Mouse (Mus musculus) forebrain, embryonic 15.5 days (tissue): Measurements from ENCODE around the gene Plxna4. TPM values are rescaled to one million over a fixed set of nuclear protein-coding genes. Genes with fewer than 3 reads are reported as not detected.

Experiments used
- ATAC-seq: fragments of 200-750 bp; cut with Nextera tagmentation; replicated peaks from 2 replicates; pipeline ENCODE4 v1.8.0; 2017; ENCODE audit warnings: mild to moderate bottlenecking, moderate TSS enrichment, moderate library complexity
- H3K27ac ChIP-seq: fragments of 300-500 bp; sonication (generic); replicated peaks from 2 replicates; pipeline ENCODE4 v1.5.1; 2015; ENCODE audit warnings: mild to moderate bottlenecking, inconsistent platforms
- H3K27me3 ChIP-seq: fragments of 300-500 bp; sonication (generic); 2 replicates; pipeline ENCODE4 v1.6.1; 2015; ENCODE audit warnings: inconsistent platforms
- H3K36me3 ChIP-seq: fragments of 300-500 bp; sonication (generic); 2 replicates; pipeline ENCODE4 v1.6.1; 2015; ENCODE audit warnings: mild to moderate bottlenecking, inconsistent platforms
- H3K4me1 ChIP-seq: fragments of 300-500 bp; sonication (generic); 2 replicates; pipeline ENCODE4 v1.6.1; 2015; ENCODE audit warnings: inconsistent platforms
- H3K4me2 ChIP-seq: fragments of 300-500 bp; sonication (generic); replicated peaks from 2 replicates; pipeline ENCODE4 v1.6.1; 2015; ENCODE audit warnings: mild to moderate bottlenecking, inconsistent platforms
- H3K4me3 ChIP-seq: fragments of 300-500 bp; sonication (generic); 2 replicates; pipeline ENCODE4 v1.5.1; 2015; ENCODE audit warnings: mild to moderate bottlenecking, inconsistent platforms
- H3K9ac ChIP-seq: fragments of 300-500 bp; sonication (generic); replicated peaks from 2 replicates; pipeline ENCODE4 v1.6.1; 2015; ENCODE audit warnings: mild to moderate bottlenecking, inconsistent platforms
- H3K9me3 ChIP-seq: fragments of 300-500 bp; sonication (generic); 2 replicates; pipeline ENCODE4 v1.6.1; 2016; ENCODE audit warnings: inconsistent platforms
- WGBS: fragments of 180-500 bp; shearing (Covaris S2); methylation state at CpG from one replicate; pipeline ENCODE4 v1.1.7; 2015; ENCODE audit warnings: mixed read lengths; 5-methylcytosine and 5-hydroxymethylcytosine counted together
- polyA plus RNA-seq: library from polyadenylated mRNA; unstranded; fragments of >200 nt; fragmentation: Nextera tagmentation; extraction: Ambion mirVana; gene quantifications from 2 replicates; pipeline ENCODE4 v1.2.1, GENCODE M21; 2015

Gene Plxna4
- polyA plus RNA-seq, 1 experiment from 2014 or later: 28.7 TPM

- peaks cover 51% of the 10 kb centered on the region for H3K4me1 ChIP-seq
- H3K4me3 ChIP-seq: no peak overlapping the region
- 28% methylated on average over 5 of the region's 5 CpGs for WGBS
- H3K36me3 ChIP-seq: no peaks in the 10 kb centered on the region
- no peaks in the 10 kb centered on the region for H3K9me3 ChIP-seq
- H3K4me2 ChIP-seq: no peak overlapping the region
- no peak overlapping the region for H3K9ac ChIP-seq
- ATAC-seq: peak; percentile 52; the same call in 1 of the 2 replicates
- H3K27ac ChIP-seq: no peak overlapping the region
- no peaks in the 10 kb centered on the region for H3K27me3 ChIP-seq
These were observed 260.8 kb downstream of the Plxna4 start for GRCm38 (mm10) chr6:32327173-32327572.

GRCm38 (mm10) chr6:32326406-32326805, 261.6 kb downstream of the Plxna4 start:
- H3K27me3 ChIP-seq: no peaks in the 10 kb centered on the region
- H3K27ac ChIP-seq: no peak overlapping the region
- no peak overlapping the region for H3K4me2 ChIP-seq
- H3K4me1 ChIP-seq: peaks cover 48% of the 10 kb centered on the region
- 89% methylated on average over 5 of the region's 5 CpGs for WGBS
- no peak for ATAC-seq
- no peaks in the 10 kb centered on the region for H3K9me3 ChIP-seq
- H3K4me3 ChIP-seq: no peak overlapping the region
- H3K9ac ChIP-seq: no peak overlapping the region
- no peaks in the 10 kb centered on the region for H3K36me3 ChIP-seq

- Histone ChIP-seq H3K27me3 (no peaks in the 10 kb centered on the region), H3K27ac (no peak overlapping the region), H3K9ac (no peak overlapping the region), H3K36me3 (no peaks in the 10 kb centered on the region), H3K9me3 (no peaks in the 10 kb centered on the region), H3K4me3 (no peak overlapping the region), H3K4me1 (peaks cover 44% of the 10 kb centered on the region), H3K4me2 (no peak overlapping the region)
- 85% methylated on average over 7 of the region's 7 CpGs for WGBS
- ATAC-seq: no peak
These were observed 262.1 kb downstream of the Plxna4 start for GRCm38 (mm10) chr6:32325851-32326250.

- Histone ChIP-seq H3K27ac (no peak overlapping the region), H3K9ac (no peak overlapping the region), H3K36me3 (no peaks in the 10 kb centered on the region), H3K4me1 (peaks cover 3% of the 10 kb centered on the region; the same call in 1 of the 2 replicates), H3K27me3 (no peaks in the 10 kb centered on the region), H3K9me3 (no peaks in the 10 kb centered on the region), H3K4me2 (no peak overlapping the region), H3K4me3 (no peak overlapping the region)
- ATAC-seq: no peak
- WGBS: 62% methylated on average over 3 of the region's 3 CpGs
These were observed 266.8 kb downstream of the Plxna4 start for GRCm38 (mm10) chr6:32321187-32321586.

GRCm38 (mm10) chr6:32320254-32320653, 267.7 kb downstream of the Plxna4 start:
- H3K27me3 ChIP-seq: no peaks in the 10 kb centered on the region
- ATAC-seq: no peak
- H3K4me3 ChIP-seq: no peak overlapping the region
- H3K9me3 ChIP-seq: no peaks in the 10 kb centered on the region
- H3K27ac ChIP-seq: no peak overlapping the region
- peaks cover 9% of the 10 kb centered on the region for H3K4me1 ChIP-seq
- H3K4me2 ChIP-seq: no peak overlapping the region
- no peak overlapping the region for H3K9ac ChIP-seq
- no peaks in the 10 kb centered on the region for H3K36me3 ChIP-seq
- 36% methylated on average over 3 of the region's 3 CpGs for WGBS

- no peak overlapping the region for H3K27ac ChIP-seq
- H3K27me3 ChIP-seq: no peaks in the 10 kb centered on the region
- H3K4me1 ChIP-seq: peaks cover 23% of the 10 kb centered on the region
- H3K4me2 ChIP-seq: no peak overlapping the region
- no peaks in the 10 kb centered on the region for H3K9me3 ChIP-seq
- H3K36me3 ChIP-seq: no peaks in the 10 kb centered on the region
- no peak overlapping the region for H3K4me3 ChIP-seq
- ATAC-seq: no peak
- no peak overlapping the region for H3K9ac ChIP-seq
- WGBS: 66% methylated on average over 8 of the region's 8 CpGs
These were observed 270.5 kb downstream of the Plxna4 start for GRCm38 (mm10) chr6:32317470-32317869.

- H3K9ac ChIP-seq: no peak overlapping the region
- ATAC-seq: peak; percentile 63
- peaks cover 23% of the 10 kb centered on the region for H3K4me1 ChIP-seq
- H3K4me2 ChIP-seq: no peak overlapping the region
- H3K36me3 ChIP-seq: no peaks in the 10 kb centered on the region
- no peaks in the 10 kb centered on the region for H3K9me3 ChIP-seq
- peak overlapping the region; percentile 51 for H3K27ac ChIP-seq
- 15% methylated on average over 6 of the region's 6 CpGs for WGBS
- no peak overlapping the region for H3K4me3 ChIP-seq
- no peaks in the 10 kb centered on the region for H3K27me3 ChIP-seq
These were observed 273.0 kb downstream of the Plxna4 start for GRCm38 (mm10) chr6:32315011-32315450.

- Histone ChIP-seq H3K9me3 (no peaks in the 10 kb centered on the region), H3K9ac (no peak overlapping the region), H3K4me2 (no peak overlapping the region), H3K27ac (no peak overlapping the region), H3K36me3 (no peaks in the 10 kb centered on the region), H3K27me3 (no peaks in the 10 kb centered on the region), H3K4me1 (0 out of 2 replicates have a peak, but pooled peaks cover 2% of the 10 kb centered on the region), H3K4me3 (no peak overlapping the region)
- no peak for ATAC-seq
- WGBS: 87% methylated on average over 4 of the region's 4 CpGs
These were observed 278.8 kb downstream of the Plxna4 start for GRCm38 (mm10) chr6:32309147-32309546.

GRCm38 (mm10) chr6:32300611-32301010, 287.4 kb downstream of the Plxna4 start:
- WGBS: 69% methylated on average over 2 of the region's 2 CpGs
- Histone ChIP-seq H3K27me3 (no peaks in the 10 kb centered on the region), H3K4me1 (no peaks in the 10 kb centered on the region), H3K9me3 (no peaks in the 10 kb centered on the region), H3K4me2 (no peak overlapping the region), H3K9ac (no peak overlapping the region), H3K27ac (no peak overlapping the region), H3K36me3 (no peaks in the 10 kb centered on the region), H3K4me3 (no peak overlapping the region)
- no peak for ATAC-seq

- Histone ChIP-seq H3K27me3 (no peaks in the 10 kb centered on the region), H3K4me2 (no peak overlapping the region), H3K9me3 (no peaks in the 10 kb centered on the region), H3K9ac (no peak overlapping the region), H3K36me3 (no peaks in the 10 kb centered on the region), H3K4me1 (peaks cover 10% of the 10 kb centered on the region), H3K4me3 (no peak overlapping the region), H3K27ac (no peak overlapping the region)
- no peak for ATAC-seq
These were observed 306.5 kb downstream of the Plxna4 start for GRCm38 (mm10) chr6:32281457-32281856.

GRCm38 (mm10) chr6:32280728-32281127, 307.3 kb downstream of the Plxna4 start:
- Histone ChIP-seq H3K27ac (no peak overlapping the region), H3K4me3 (no peak overlapping the region), H3K4me1 (peaks cover 10% of the 10 kb centered on the region), H3K27me3 (no peaks in the 10 kb centered on the region), H3K36me3 (no peaks in the 10 kb centered on the region), H3K9me3 (no peaks in the 10 kb centered on the region), H3K9ac (no peak overlapping the region), H3K4me2 (no peak overlapping the region)
- WGBS: 7% methylated on average over 2 of the region's 2 CpGs
- ATAC-seq: no peak

GRCm38 (mm10) chr6:32271463-32271862, 316.5 kb downstream of the Plxna4 start:
- no peaks in the 10 kb centered on the region for H3K9me3 ChIP-seq
- H3K36me3 ChIP-seq: no peaks in the 10 kb centered on the region
- H3K9ac ChIP-seq: no peak overlapping the region
- H3K27me3 ChIP-seq: no peaks in the 10 kb centered on the region
- no peak overlapping the region for H3K4me2 ChIP-seq
- H3K27ac ChIP-seq: no peak overlapping the region
- ATAC-seq: 0 out of 2 replicates have a peak, but pooled peaks have one; percentile 63
- peaks cover 13% of the 10 kb centered on the region for H3K4me1 ChIP-seq
- WGBS: 31% methylated on average over 4 of the region's 4 CpGs
- no peak overlapping the region for H3K4me3 ChIP-seq

GRCm38 (mm10) chr6:32266085-32266484, 321.9 kb downstream of the Plxna4 start:
- peaks cover 12% of the 10 kb centered on the region for H3K4me1 ChIP-seq
- H3K27me3 ChIP-seq: no peaks in the 10 kb centered on the region
- no peak overlapping the region for H3K4me2 ChIP-seq
- ATAC-seq: no peak
- H3K36me3 ChIP-seq: no peaks in the 10 kb centered on the region
- H3K9ac ChIP-seq: no peak overlapping the region
- H3K4me3 ChIP-seq: no peak overlapping the region
- no peaks in the 10 kb centered on the region for H3K9me3 ChIP-seq
- H3K27ac ChIP-seq: no peak overlapping the region
- WGBS: 85% methylated on average over 7 of the region's 7 CpGs
